Mouse (Mus musculus): Measurements from ENCODE around the gene Mdga2.

The Mdga2 gene

DNA sequence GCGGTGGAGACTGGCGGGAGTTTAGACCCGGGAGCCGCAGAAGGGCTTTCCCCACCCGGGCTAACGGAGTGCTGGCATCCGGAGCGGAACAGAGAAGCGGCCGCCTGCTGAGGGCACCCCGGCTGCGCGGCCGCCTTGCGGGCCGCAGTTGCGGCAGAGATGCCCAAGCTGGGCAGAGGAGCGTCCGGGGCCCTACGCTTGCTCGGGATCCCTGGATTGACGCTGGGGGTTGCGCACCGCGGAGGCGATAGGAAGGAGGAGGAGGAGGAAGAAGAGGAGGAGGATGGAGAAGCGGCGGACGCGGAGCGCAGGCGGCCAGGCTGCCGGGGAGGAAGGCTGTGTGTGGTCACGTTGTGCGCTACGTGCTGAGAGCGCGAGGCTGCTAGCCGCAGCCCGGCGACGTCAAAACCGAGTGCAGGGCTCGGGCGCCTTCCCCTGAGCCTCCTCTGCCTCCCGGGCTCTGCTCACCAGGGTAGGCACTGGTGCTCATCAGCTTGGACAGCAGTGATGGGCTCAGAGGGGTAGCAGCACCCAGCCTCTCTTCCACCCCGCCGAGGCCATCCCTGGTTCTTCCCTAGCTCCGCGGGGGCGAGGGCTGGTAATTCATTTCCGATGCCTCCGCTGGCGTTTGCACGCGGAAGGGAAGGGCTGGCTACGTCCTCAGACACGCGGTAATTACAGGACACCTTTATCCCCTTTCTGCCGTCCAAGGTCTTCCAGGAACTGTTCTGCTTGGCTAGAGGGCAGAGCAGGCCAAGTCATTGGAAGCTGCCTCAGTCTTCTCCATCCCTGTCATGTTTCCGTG is at the start of gene Mdga2:
Gene Mdga2, minus strand, starts transcription at position 329 of the 805 bp plus-strand sequence.
- peak; percentile 48 to 54 for DNase-seq (ENCODE audit: low spot score in 2 of 2)

DNA sequence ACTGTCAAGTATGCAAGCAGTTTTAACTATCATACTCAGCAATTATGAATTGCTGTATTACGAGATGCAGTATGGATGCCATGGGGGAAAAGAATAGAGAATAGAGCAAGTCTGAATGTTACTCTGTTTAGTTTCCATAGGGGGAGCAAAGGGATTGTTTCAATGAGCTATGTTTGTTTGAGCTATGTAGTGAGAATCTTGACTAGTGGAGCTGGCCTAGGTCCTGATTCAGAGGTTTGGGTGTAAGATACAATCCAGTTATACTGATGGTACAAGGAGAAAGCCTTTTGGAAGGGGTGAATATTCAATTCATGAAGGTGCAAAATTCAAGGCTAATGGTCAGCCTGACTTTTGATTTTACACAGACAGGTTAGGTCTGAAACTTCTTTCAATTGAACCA is 45.1 kb upstream of the Mdga2 start:
- no peak for DNase-seq (ENCODE audit: low spot score in 2 of 2)

DNA sequence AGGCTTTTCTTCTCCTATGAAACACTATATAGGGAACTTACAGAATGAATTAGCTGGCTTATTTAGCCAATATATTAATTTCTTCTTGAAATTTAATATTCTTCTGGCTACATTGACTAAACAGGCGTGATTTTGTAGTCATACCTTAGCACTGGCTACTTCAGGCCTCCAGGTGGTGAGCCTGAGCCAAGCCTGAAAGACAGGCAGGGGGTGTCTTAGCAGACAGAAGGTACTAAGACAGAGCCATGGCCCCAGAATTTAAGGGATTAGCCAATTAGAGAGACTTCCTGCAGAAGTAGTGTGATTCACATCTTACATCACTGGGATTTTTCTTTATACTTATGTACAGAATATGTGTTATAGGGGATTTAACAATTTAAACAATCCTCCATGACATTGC is 1.2 kb upstream of the Mdga2 start:
- no peak for DNase-seq (ENCODE audit: low spot score in 2 of 2)

DNA sequence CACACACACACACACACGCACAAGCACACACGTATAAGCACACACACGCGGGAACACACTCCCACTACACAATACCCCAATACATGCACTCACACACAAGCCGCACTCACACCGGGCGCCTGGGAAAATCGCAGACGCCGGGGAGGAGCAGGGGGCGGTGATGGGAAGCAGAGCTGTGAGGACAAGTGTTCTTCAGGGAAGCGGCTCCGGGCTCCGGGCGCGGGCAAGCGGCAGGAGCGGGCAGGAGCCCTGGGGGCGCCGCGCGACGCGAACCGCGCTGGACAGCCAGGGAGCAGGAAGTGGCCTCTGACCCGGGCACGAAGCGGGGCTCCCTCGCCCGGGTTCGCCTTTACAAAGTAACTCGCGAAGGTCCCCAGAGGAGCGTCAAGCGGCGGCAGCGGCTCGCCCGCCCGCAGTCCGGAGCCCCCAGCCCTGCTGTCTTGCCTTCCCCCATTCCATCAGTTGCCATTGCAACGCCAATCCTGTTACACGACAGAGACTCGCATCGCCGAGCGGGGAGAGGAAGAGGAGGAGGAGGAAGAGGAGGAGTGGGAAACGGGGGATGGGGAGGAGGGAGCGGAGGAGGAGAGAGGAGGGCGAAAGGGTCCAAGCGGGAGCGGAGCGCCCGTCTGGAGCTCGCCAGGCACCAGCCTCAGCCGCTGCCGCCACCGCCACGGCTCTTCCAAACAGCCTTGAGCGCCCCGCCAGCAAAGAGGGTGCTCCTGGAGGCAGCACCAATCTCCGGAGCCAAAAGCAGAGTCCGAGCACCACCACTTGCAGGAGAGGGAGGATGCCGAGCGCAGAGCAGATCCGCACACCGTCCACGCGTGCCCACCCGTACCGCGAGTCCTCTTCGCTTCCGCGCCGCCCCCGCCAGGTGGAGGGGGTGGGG is 774 bp downstream of the Mdga2 start:
- peak; percentile 34 to 57 for DNase-seq (ENCODE audit: low spot score in 2 of 2)

DNA sequence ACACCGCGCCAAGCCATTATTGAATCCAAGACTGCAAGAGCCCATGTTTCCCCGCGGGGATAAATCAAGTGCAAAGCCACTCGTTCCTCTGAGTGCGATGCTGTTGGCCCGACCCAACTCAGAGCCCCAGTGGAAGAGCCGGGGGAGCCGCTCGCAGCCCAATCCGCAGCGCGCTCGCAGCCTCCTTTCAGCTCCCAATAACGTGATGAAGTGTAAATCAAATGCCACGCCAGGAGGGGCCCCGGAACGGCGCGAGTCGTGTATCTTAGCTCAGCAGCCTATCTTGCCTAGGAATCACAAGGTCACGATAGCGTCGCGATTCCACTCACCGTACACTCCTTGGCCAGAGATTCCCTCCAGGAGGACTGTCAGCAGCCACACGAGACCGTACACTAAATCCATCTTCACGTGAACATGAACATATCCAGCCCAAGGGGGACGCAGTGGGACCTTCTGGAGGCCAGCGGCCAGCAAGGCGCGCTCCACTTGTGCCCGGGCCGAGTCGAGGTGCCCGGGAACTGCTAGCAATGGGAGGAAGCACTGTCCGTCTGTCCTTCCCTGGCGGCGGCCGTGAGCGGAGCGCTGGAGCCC is 1.6 kb downstream of the Mdga2 start:
- peak; percentile 41 to 48 for DNase-seq (ENCODE audit: low spot score in 2 of 2)

DNA sequence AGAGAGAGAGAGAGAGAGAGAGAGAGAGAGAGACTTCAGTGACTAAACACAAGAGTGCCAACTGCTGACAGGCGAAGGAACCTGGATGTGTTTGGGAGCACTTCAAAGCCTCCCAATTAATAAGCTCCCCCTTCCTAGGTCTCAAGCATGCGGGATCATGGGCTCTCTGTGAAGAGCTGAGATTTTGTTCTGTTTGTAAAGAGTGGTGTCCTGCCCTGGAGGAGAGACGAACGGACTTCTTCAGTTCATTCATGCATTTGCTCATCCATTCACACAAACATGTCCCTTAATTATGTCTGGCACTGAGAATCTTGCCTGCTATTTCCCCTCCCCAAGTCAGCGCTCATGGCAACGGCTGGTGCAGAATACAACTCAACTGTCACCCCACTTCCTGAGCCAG is 2.3 kb downstream of the Mdga2 start:
- peak in 1 of 2 experiments; percentile 6 for DNase-seq (ENCODE audit: low spot score in 2 of 2)

DNA sequence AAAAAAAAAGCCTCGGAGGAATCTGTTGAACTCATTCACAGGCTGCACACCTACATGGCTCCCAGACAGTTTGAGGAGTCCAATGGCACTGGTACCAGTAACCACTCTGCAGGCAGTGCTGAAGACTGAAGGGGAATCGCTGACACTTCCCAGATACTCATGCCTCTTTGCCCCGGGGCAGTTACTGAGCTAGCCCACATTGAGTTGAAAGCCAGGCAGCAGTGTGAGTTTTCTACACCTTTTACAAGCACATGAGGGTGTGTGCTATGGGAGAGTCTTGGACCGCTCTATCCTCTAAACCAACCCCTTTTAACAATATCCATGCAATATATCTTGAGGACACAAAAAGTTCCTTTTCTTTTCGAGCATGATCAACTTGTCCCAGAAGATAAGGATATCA is 2.8 kb downstream of the Mdga2 start:
- DNase-seq (ENCODE audit: low spot score in 2 of 2) = no peak

DNA sequence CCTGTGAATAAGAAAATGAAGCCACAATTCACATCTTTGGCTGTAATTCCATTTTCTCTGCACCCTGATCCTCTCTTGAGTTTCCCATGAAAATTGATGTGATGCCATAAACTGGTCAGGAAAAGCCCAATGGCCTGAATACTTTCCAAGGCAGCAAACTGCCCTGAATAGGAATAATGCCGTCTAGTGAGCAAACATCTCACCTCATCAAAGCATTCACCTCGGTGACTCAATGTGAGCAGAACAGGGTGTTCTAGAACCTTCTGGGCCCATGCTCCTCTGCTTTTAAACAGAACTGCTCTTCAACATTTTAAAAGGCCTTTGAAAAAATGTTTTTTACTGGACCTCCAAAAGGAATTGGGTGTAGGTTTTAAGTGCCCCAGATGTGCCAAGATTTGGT is 9.5 kb downstream of the Mdga2 start:
- no peak for DNase-seq (ENCODE audit: low spot score in 2 of 2)

DNA sequence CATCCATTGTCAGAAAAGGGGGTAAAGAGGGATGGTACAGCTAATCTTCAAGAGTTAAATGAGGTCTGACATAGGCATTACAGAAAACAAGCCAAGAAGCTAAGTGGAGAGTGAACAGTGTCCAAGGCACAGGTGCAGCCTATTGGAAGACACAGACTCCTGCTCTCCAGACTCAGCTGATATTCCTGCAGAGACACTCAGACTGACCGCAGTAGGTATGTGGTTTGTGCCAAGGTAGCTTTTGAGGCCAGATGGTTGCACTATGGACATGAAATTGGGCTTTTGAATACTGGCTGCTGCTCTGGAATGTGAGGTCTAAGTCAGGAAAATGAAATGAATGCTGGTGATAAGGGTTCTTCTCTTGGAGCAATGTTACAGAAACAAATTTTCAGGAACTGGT is 44.2 kb downstream of the Mdga2 start:
- peak in 1 of 2 experiments; percentile 5 for DNase-seq (ENCODE audit: low spot score in 2 of 2)

DNA sequence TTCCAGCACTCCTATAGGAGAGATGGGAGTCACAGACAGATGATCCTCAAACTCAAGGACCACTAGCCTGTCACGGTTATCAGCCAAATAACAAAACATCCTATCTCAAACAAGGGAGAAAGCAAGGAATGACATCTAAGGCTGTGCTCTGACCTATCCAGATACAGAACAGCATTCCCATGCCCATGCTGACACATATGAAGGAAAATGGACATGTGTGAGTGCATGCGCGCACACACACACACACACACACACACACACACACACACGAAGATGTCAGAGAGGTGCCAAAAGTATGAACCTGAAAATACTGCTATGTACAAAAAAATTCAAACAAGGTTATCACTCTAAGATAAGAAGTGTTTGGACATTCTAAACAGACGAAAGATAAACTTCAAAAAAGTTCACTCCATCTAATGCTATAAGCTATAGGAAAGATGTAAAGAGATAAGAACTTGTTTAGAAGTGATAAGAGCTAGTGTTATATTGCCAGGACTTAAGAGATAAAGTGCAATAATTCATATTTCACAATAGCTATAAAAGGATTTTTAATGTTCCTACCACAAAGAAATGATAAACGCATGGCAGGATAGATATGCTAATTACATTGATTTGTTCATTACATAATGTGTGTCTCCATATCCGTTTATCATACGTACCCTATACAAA is 65.6 kb downstream of the Mdga2 start:
- no peak for DNase-seq (ENCODE audit: low spot score in 2 of 2)

DNA sequence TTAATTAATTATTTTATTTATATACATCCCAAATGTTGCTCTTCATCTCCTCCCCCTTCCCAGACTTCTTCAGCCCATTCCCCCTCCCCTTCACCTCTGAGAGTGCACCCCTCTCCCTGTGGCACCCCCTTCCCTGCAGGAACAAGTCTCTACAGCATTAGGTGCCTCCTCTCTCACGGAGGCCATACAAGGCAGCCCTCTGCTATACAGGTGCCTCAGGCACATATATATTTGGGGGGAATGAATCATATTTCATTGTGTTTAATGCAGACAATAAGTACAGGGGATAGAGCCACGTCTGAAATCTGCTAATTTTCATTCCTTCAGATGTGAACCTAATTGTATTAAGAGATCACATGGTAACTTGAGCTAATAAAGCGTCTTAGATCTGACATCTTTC is 69.3 kb downstream of the Mdga2 start:
- no peak for DNase-seq (ENCODE audit: low spot score in 2 of 2)

DNA sequence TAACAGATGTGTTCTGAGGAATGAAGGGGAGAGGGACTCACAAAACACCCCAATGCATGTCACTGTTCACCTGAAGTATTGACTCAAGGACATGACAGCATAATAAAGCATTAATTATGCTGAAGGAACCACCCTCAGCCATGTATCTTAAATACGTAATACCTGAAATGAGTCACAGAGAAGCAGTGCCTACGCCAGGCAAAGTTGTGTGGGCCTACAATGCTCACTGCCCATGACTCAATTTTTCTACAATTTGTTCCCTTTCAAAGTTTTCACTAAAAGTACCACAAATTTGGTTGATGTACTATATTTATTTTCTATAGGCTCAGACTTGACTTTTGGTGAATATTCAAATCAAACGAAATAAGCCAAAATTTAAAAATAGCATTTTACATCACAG is 80.7 kb downstream of the Mdga2 start:
- DNase-seq (ENCODE audit: low spot score in 2 of 2) = no peak

DNA sequence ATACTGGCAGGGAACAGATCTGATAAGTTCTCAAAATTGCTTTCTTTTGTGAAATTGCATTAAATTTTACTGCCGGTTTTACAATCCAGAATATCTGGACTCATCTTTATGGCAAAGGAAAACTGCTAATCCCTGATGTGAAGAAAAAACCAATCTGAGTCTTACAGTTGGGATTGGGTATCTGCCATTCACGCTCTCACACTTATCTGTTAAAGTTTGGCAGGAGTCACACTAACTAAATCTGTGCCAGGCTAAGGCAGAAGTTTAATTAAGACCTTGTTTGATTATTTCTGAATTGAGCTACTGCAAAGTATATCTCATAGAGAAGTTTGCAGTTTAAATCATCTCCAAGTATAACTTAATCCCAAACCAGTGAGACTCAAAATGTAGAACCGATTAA is 82.2 kb downstream of the Mdga2 start:
- DNase-seq (ENCODE audit: low spot score in 2 of 2) = no peak

DNA sequence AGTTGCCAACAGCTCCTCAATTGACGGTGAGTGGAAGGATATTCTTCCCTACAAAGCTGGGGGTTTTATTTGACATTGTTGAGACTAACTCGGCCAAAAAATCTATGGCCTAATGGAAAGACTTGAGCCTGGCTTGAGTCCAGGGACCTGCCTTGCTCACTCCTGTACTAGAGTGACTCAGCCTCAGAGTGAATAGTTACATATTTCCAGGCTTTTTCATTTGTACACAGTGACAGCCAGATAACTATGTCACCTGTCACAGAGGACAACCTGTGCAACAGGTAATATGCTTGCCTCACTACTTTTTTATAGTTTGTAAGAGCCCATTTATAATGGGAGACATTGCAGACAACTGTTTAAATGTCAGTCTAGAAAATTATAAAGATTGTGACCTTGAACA is 94.9 kb downstream of the Mdga2 start:
- no peak for DNase-seq (ENCODE audit: low spot score in 2 of 2)

DNA sequence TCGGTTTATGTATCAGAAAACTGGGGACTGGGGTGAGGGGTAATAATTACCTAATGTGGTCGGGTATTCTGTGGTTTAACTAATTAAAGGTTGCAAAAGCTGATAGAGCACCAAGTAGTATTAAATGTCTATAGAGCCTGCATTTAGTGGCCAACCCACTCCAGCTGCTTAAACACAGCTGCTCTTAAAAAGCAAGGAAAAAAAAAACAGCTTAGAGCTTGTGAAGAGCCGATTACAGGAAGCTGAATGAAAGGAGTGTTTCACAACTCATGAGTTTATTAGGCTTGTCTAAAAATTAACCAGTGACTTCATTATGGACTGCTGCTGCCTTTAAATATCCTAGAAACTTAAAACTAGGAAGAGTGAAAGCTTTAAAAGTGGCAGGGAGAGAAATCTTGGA is 98.5 kb downstream of the Mdga2 start:
- DNase-seq (ENCODE audit: low spot score in 2 of 2) = no peak

DNA sequence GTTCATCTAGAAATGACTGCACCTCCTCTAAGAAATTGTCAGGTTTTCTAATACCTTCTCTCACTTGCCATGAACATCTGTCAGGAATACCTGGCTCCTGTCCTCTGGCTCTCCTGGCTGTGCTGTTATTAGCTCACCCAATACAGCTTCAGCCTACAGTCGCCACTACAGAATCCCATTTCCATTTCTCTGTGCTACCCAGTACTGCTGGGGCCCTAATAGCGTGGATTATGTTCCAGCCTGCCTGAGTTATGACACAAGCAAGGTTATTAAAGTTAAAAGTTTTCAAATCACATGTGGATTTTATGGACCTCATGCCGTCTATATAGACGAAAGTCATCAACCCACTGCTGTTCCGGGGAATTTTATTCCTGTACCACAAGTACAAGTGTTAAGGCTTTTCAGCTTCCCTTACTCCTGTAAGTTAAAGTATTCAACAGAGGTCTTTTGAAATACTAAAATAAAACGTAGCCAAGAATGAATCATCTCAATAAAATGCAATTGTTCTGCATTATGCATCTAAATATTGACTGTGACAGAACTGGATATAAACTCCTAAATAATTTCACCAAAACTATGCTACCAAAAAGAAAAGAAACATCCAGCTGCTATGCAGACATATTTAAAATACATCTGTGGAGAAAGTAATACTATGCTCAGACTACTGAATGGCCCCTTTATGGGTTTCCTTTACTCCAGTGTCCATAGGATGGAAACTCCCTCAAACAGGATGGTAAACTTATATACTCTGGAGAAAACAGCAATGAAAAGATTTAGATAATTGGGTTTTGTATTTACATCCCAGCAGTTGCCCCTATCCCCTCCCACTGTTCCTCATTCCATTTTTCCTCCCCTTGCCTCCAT is 103.5 kb downstream of the Mdga2 start:
- no peak for DNase-seq (ENCODE audit: low spot score in 2 of 2)

DNA sequence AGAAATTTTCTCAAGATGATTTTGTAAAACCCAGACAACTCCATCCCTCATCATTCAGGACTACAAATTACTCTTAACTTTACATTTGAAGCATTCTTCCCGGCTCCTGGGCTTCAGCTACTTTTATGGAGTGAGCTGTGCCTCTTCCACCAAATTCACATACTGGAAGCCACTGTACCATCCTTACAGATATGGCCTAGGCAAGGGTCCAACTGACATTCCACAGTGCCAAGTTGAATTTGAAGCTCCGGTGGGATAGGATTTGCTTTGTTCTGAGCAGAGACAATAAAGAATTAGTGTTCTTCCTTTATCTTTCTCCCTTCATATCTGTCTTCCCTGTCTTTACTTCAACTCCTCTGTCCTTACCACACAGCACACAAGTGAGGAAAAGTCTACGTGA is 118.2 kb downstream of the Mdga2 start:
- no peak for DNase-seq (ENCODE audit: low spot score in 2 of 2)

DNA sequence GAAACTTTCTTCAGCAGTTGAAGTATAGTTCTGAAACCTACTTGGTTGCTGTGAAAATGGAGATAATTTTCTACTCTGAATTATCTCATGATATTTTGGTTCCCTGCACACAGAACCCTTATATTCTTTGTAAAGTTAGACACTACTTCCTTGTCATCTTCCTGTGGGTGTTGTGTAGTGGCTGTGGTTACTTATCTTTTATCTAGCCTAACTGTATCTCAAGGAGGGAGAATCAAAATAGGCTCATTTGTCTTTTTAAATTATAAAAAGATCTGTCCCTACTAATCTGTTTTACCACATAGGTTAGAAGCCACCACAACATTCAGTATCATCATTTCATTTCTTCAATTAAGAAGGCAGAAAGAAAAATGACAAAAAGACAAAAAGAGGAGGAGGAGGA is 127.9 kb downstream of the Mdga2 start:
- no peak for DNase-seq (ENCODE audit: low spot score in 2 of 2)

DNA sequence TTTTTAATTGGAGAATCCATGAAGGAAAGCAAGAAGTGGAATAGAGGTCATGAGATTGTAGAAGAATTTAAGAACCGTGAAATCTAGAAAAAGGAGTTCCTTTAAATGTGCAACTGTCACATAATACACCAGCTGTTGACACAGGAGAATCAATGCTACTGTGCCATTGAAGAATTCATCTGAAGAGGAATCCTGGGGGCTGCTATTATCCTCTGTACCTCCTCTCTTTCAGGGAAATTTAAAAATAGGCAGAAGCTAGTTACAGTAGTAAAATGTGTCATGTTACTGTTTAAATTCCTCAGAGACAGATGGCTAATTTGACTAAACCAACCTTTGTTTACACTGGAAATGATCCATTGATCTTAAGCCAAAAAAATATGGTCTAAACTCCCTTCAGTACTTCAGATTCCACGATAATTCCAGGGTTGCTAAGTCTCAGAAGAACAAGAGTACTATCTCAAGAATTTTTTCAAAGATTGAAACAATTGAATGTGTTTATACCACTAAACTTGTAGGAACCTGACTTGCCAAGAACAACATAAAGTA is 131.9 kb downstream of the Mdga2 start:
- no peak for DNase-seq (ENCODE audit: low spot score in 2 of 2)

DNA sequence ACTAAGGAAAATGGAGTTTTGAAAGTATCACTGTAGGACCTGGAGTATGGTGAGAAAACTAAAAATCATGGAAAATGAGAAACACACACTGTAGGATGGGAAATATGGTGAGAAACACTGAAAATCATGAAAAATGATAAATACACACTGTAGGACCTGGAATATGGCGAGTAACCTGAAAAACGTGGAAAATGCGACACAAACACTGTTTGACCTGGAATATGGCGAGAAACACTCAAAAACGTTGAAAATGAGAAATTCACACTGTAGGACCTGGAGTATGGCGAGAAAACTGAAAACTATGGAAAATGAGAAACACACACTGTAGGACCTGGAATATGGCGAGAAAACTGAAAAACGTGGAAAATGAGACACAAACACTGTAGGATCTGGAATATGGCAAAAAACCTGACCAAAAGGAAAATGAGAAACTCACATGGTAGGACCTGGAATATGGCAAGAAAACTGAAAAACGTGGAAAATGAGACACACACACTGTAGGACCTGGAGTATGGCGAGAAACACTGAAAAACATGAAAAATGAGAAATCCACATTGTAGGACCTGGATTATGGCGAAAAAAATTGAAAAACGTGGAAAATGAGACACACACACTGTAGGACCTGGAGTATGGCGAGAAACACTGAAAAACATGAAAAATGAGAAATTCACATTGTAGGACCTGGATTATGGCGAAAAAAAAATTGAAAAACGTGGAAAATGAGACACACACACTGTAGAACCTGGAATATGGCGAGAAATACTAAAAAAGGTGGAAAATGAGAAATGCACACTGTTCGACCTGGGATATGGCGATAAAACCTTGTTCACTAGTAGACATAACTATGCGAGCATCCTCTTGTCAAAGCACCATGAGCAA is 163.0 kb downstream of the Mdga2 start:
- peak; percentile 66 to 75 for DNase-seq (ENCODE audit: low spot score in 2 of 2)
